Mouse (Mus musculus) layer of hippocampus, adult 2 months (tissue): ENCODE measurements around the gene Dscam. TPM values are rescaled to one million over a fixed set of nuclear protein-coding genes. Genes with fewer than 3 reads are reported as not detected.
"Not testable (repeated sequence)": the region's sequence is repeated elsewhere in the genome, so short reads cannot be mapped to it uniquely, and the experiment has no call there.

Source experiments
- DNase-seq, 2 experiments: peaks; one replicate each; pipeline ENCODE4 v3.0.0; 2022; ENCODE audit warnings: low spot score in 2 of 2
- H3K27ac ChIP-seq: fragments of 200-600 bp; 2 replicates; pipeline ENCODE4 v1.8.1; 2022
- H3K4me3 ChIP-seq: fragments of 200-600 bp; 2 replicates; pipeline ENCODE4 v1.8.1; 2022; ENCODE audit warnings: mild to moderate bottlenecking
- CTCF ChIP-seq: fragments of 200-600 bp; conservative IDR thresholded peaks from 2 replicates; pipeline ENCODE4 v1.8.1; 2022; ENCODE audit warnings: antibody characterized with exemption, mild to moderate bottlenecking, moderate library complexity
- total RNA-seq, 2 experiments: library from RNA; stranded (reverse); gene quantifications; 2 replicates each; pipeline ENCODE4 v1.2.3; 2021

Gene Dscam
- total RNA-seq, 2 experiments from 2014 or later, result 36.8 to 41.0 TPM

GRCm38 (mm10) chr16:96904761-96905160 is 265.8 kb downstream of the Dscam start:
- H3K4me3 ChIP-seq, result no peak overlapping the region
- TF ChIP-seq CTCF, result no peak

GRCm38 (mm10) chr16:96904359-96904758 is 266.2 kb downstream of the Dscam start:
- no peak for DNase-seq
- Histone ChIP-seq H3K4me3 (no peak overlapping the region), H3K27ac (no peak overlapping the region)
- no peak for TF ChIP-seq CTCF

More at GRCm38 (mm10) chr16:96904761-96905160, 265.8 kb downstream of the Dscam start:
- no peak for DNase-seq
- H3K27ac ChIP-seq, result no peak overlapping the region

- DNase-seq, result no peak
- Histone ChIP-seq H3K4me3 (no peak overlapping the region), H3K27ac (no peak overlapping the region)
- no peak for TF ChIP-seq CTCF
Measured at GRCm38 (mm10) chr16:96902596-96902995, 268.0 kb downstream of the Dscam start.

DNA sequence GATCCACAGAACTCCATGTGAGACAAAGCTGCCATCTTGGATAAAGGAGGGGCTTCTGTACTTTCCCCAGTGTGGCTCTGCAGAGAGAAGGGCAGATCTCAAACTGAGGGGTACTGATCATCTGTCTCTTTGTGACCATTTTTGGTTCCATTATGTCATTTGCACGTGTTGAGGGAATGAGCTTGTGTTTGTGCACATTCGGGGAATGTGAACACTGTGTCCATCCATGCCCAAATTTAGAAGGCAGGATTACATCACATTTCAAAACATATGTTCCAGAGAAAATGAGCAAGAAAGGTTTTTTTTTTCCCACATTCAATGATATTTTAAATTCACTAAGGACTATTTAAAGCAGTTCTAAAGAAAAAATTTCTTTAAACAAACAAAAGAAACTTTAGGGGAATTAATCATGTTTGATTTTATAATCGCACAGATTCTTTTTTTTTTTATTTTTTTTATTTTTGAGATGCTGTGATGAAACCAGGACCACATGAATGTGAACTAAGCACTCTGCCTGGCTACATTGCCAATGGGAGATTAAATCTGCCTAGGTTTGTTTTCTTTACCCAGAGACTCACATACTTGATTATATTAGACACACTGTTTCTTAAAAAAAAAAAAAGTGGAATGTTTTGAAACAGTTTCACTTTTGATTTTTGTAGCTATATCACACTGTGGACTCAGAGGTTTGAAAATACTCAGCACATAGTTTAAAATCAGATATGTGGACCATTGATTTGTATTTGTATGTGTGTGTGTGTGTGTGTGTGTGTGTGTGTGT is 269.1 kb downstream of the Dscam start:
- no peak for DNase-seq
- Histone ChIP-seq H3K4me3 (no peak overlapping the region), H3K27ac (no peak overlapping the region)
- TF ChIP-seq CTCF, result no peak

DNA sequence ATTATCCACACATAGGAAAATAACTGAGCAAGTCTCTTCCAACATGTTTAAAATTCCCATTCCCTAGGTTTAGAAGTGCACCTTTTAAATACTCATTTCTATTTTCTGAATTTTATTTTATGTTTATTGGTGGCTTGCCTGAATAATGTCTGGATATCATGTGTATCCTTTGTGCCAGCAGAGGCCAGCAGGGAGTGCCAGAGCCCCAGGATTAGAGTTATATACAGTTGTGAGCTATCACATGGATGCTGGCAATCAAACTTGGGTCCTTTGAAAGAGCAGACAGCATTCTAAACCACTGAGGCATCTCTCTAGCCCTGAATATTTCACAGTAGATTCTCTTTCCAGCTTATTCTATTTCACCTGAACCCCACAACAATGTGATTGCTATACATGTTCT is 271.2 kb downstream of the Dscam start:
- H3K4me3 ChIP-seq, result no peak overlapping the region
- peak; percentile 37 for TF ChIP-seq CTCF
- no peak for DNase-seq
- H3K27ac ChIP-seq, result no peak overlapping the region

DNA sequence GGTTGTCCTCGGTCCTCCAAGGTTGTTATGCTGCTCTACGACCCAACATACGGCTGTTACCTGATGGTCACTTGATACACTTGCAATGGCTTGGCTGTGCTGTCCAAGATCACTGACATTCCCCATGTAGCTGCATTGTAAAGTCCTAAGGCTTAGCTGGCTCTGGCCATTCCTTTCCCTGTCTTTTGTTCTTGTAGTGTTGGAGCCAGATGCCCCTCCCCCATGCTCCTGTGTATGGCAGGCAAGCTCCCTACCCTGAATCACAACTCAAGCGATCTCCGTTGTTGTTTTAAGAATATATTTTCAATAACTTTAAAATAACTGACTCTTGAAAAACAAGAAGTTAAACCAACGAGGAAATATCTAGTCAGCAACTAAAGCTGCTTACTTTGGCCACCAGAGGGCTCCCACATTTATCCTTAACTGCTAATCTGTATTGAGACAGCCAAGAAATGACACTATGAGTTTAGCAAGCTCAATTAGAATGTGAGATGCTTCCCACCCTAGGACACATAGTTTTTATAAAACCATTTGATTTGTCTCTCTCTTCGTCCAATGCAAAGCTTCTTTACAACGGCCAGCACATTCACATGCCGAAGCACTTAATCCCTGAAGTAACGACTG is 273.9 kb downstream of the Dscam start:
- DNase-seq, result peak; percentile 26 to 42
- peak; percentile 86 for TF ChIP-seq CTCF
- no peak overlapping the region for H3K27ac ChIP-seq
- H3K4me3 ChIP-seq, result no peak overlapping the region

- peak in 1 of 2 experiments; percentile 20 for DNase-seq
Measured at GRCm38 (mm10) chr16:96888036-96888435, 282.5 kb downstream of the Dscam start.

GRCm38 (mm10) chr16:96885817-96886216 is 284.7 kb downstream of the Dscam start:
- DNase-seq, result peak in 1 of 2 experiments; percentile 58
- Histone ChIP-seq H3K4me3 (no peak overlapping the region), H3K27ac (0 out of 2 replicates have a peak overlapping the region, but pooled peaks have one; percentile 32)
- no peak for TF ChIP-seq CTCF

More at GRCm38 (mm10) chr16:96888036-96888435, 282.5 kb downstream of the Dscam start:
- Histone ChIP-seq H3K4me3 (no peak overlapping the region), H3K27ac (peak overlapping the region; percentile 65; the same call in 1 of the 2 replicates)
- TF ChIP-seq CTCF, result no peak; the same call in 1 of the 2 replicates

GRCm38 (mm10) chr16:96884590-96884989 is 286.0 kb downstream of the Dscam start:
- H3K4me3 ChIP-seq, result not testable (repeated sequence)

GRCm38 (mm10) chr16:96877271-96877670 is 293.3 kb downstream of the Dscam start:
- no peak overlapping the region for H3K4me3 ChIP-seq
- no peak overlapping the region for H3K27ac ChIP-seq
- TF ChIP-seq CTCF, result no peak
- no peak for DNase-seq

More at GRCm38 (mm10) chr16:96884590-96884989, 286.0 kb downstream of the Dscam start:
- not testable (repeated sequence) for DNase-seq, H3K27ac ChIP-seq

GRCm38 (mm10) chr16:96872799-96873198 is 297.8 kb downstream of the Dscam start:
- DNase-seq, result no peak
- Histone ChIP-seq H3K27ac (peak overlapping the region; percentile 66; the same call in 1 of the 2 replicates), H3K4me3 (no peak overlapping the region)
- TF ChIP-seq CTCF, result no peak

- peak; percentile 11; the same call in 1 of the 2 replicates for TF ChIP-seq CTCF
- no peak for DNase-seq
- H3K27ac ChIP-seq, result peak overlapping the region; percentile 37
- H3K4me3 ChIP-seq, result no peak overlapping the region
Measured at GRCm38 (mm10) chr16:96857571-96857970, 313.0 kb downstream of the Dscam start.

DNA sequence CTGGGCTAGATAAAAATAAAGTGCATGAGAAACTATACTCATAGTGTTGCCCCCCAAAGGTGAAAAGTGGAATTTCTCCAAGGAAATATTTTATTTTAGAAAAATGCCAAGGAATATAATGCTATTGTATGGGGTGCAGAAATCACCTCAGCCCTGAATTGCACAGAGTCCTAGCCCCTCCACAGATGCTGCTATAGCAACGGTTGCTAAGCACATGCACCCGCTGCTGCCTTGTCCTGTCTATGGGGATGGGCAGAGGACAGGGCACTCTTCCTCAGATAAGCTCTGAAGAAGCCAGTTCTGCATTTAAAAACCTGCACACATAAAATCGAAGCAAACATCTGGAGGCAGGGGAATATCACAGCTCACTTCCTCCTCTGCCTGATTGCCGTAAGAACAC is 315.5 kb downstream of the Dscam start:
- H3K27ac ChIP-seq, result peak overlapping the region; percentile 46; the same call in 1 of the 2 replicates

More for the DNA sequence above, 315.5 kb downstream of the Dscam start:
- TF ChIP-seq CTCF, result peak; percentile 49
- H3K4me3 ChIP-seq, result no peak overlapping the region
- DNase-seq, result no peak
